Mouse (Mus musculus): ENCODE measurements around the gene Gab1. TPM values are rescaled to one million over a fixed set of nuclear protein-coding genes. Genes with fewer than 3 reads are reported as not detected.

Gab1 gene
- polyA plus RNA-seq, 1 experiment from 2014 or later, result 26.6 TPM

DNA sequence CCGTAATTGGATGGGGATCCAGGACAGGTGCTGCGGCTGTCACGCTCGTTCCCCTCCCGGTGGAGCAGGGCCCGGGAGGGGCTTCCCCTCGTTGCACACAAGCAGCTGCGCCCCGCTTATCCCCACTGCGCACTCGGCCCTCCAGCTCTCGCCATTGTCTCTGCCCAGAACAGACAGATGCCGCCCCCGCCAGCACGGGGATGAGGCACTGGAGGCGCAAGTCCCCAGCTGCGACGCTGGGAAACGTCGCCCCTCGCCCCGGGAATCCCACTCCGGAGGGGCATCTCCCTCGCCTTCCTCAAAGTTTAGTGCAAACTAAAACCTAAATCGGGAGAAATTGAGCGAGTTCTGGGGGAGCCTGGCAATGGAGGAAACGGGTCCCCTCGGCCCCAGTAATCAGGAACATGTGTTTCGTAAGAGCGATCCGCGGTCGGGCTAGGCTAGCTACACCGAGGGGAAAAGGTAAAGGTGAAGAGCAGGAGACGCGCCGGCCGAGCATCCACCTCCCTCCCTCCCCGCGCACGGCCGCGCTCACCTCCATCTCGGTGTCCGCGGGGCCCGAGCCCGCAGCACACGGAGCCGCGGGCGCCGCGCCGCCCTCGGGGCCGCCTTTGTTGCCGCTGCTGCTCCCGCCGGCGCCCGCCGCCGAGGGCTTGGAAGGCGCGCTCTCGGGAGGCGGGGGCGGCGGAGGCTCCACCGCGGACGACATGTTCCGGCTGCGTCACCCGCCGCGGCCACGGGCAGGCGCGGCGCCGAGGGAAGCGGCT is 141.7 kb downstream of the Gab1 start:
- H3K4me2 ChIP-seq, result peak overlapping the region; percentile 88
- WGBS, result under 1% methylated on average over 82 of the region's 84 CpGs
- H3K36me3 ChIP-seq, result peaks cover 22% of the 10 kb centered on the region
- peak; percentile 21 for ATAC-seq (ENCODE audit: extremely low read depth, insufficient number of reproducible peaks, low FRiP score, low TSS enrichment)
- peak overlapping the region; percentile 91 for H3K9ac ChIP-seq
- H3K27ac ChIP-seq (replicated peaks), result peak overlapping the region; percentile 97
- no peaks in the 10 kb centered on the region for H3K9me3 ChIP-seq
- peak overlapping the region; percentile 83 for H3K4me3 ChIP-seq
- peaks cover 11% of the 10 kb centered on the region for H3K4me1 ChIP-seq
- H3K27me3 ChIP-seq (replicated peaks), result no peaks in the 10 kb centered on the region

DNA sequence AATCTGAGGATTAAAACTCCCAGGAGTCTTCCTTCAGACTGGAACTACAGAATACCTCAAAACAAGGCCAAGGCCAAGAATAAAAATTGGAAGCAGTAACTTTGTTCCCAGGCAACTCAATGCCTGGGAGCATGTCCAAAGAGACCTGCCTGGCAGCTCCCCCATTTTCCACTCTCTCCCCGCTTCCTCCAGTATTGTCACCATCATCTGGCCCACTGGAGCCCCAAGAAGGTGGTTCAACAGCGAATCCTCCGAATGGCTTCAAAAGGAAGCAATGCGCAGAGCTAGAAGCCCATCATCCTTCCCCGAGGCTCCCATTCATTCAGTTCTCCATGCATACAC is 142.3 kb downstream of the Gab1 start:
- H3K4me2 ChIP-seq, result peak overlapping the region; percentile 88
- H3K36me3 ChIP-seq, result peaks cover 25% of the 10 kb centered on the region
- H3K9me3 ChIP-seq, result no peaks in the 10 kb centered on the region
- WGBS, result under 1% methylated on average over 5 of the region's 5 CpGs
- peak overlapping the region; percentile 97 for H3K27ac ChIP-seq (replicated peaks)
- peak overlapping the region; percentile 83 for H3K4me3 ChIP-seq
- H3K9ac ChIP-seq, result peak overlapping the region; percentile 91
- no peaks in the 10 kb centered on the region for H3K27me3 ChIP-seq (replicated peaks)
- ATAC-seq (ENCODE audit: extremely low read depth, insufficient number of reproducible peaks, low FRiP score, low TSS enrichment), result no peak
- peaks cover 11% of the 10 kb centered on the region for H3K4me1 ChIP-seq

DNA sequence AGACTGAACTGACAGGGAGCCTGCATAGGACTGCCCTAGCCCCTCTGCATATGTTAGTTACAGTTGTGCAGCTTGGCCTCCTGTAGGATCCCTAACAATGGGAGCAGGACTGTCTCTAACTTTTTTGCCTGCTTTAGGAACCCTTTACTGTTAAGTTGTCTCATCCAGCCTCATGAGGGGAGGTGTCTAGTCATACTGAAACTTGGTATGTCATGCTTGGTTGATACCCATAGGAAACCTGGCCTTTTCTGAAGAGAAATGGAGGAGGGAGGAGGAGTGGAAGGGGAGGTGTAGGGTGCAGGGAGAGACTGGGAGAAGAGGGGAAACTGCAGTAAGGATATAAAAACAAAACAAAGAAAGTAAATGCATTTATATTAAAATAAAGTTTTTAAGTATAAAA is 148.0 kb downstream of the Gab1 start:
- Histone ChIP-seq H3K4me2 (no peak overlapping the region), H3K9me3 (no peaks in the 10 kb centered on the region), H3K27me3 (replicated peaks) (no peaks in the 10 kb centered on the region), H3K4me3 (no peak overlapping the region), H3K27ac (replicated peaks) (no peak overlapping the region), H3K9ac (no peak overlapping the region), H3K36me3 (peaks cover 72% of the 10 kb centered on the region), H3K4me1 (peaks cover under 1% of the 10 kb centered on the region)
- ATAC-seq (ENCODE audit: extremely low read depth, insufficient number of reproducible peaks, low FRiP score, low TSS enrichment), result no peak

DNA sequence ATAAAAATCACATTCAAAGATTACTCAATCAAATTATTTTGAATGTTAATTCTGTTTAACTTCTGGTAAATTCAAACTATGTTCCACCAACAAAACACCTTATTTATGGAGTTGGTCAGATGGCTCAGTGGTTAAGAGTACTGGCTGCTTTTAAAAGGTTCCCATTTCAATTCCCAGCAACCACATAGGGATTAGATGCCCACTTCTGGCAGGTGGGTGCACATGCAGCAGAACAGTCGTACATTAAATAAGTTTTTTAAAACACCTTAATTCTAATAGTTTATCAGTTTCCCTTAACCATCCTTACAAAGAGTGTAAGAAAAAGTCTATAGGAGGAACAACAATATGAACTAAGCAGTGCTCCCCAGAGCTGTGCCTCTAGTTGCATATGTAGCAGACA is 165.9 kb downstream of the Gab1 start:
- Histone ChIP-seq H3K27ac (replicated peaks) (no peak overlapping the region), H3K36me3 (peaks cover 81% of the 10 kb centered on the region), H3K27me3 (replicated peaks) (no peaks in the 10 kb centered on the region), H3K9me3 (no peaks in the 10 kb centered on the region), H3K9ac (no peak overlapping the region), H3K4me3 (no peak overlapping the region), H3K4me2 (no peak overlapping the region), H3K4me1 (no peaks in the 10 kb centered on the region)
- 90% methylated on average over 1 of the region's 1 CpGs for WGBS
- no peak for ATAC-seq (ENCODE audit: extremely low read depth, insufficient number of reproducible peaks, low FRiP score, low TSS enrichment)

Other genes starting within 250 kb of the Gab1 start
- 35.1 and 35.2 TPM in 2 replicates for gene Smarca5, start 141.0 kb downstream of the Gab1 start, polyA plus RNA-seq (2015; fragmentation: Nextera tagmentation; extraction: Ambion mirVana)
- gene Usp38, start 134.4 kb upstream of the Gab1 start, polyA plus RNA-seq (2015; fragmentation: Nextera tagmentation; extraction: Ambion mirVana), result 13.3 and 13.7 TPM in 2 replicates

Data from heart, embryonic 13.5 days (tissue).